Mouse (Mus musculus): ENCODE results near the gene Atxn1l.

- TF ChIP-seq CTCF (IDR thresholded peaks at IDR 0.05; ENCODE audit: low read depth) (no peak), EP300 (IDR thresholded peaks at IDR 0.05; ENCODE audit: low read depth) (no peak)
Observed at GRCm38 (mm10) chr8:109682120-109682519, 55.4 kb downstream of the Atxn1l start.

Data from heart, postnatal 0 days (tissue).